Mouse (Mus musculus): ENCODE data around the gene Camk2d. TPM values are rescaled to one million over a fixed set of nuclear protein-coding genes. Genes with fewer than 3 reads are reported as not detected.

Gene Camk2d
- polyA plus RNA-seq, 1 experiment from 2014 or later: 37.8 TPM

DNA sequence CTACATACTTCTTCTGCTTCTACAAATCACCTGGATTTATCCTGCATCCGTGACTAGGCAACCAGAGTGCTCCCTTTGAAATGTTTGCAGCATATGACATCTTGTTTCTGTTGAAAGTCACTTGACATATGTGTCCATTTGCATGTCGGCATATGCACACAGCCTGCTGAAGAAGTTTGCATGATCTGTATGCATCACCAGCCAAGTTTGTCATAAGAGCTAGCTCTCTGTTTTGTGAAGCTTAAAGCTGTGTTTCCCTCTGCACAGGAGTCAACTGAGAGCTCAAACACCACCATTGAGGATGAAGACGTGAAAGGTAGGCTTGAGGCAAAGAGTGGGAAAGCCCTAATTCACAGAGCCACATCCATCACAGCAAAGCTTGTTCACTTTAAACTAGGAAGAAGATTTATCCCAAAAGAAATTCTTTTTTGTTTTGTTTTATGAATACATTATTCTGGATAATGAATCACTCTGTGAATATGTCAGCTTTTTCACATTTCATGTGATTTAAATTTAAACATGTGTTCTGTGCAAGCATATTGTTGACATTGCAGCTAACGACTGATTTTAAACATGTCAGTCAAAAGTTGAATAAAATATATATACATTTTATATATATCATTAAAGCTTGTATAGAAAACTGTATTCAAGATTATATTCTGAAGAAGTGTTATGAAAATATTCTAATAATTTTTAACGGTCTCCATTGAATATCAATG is 214.4 kb downstream of the Camk2d start:
- Histone ChIP-seq H3K9ac (no peak overlapping the region), H3K4me2 (replicated peaks) (no peak overlapping the region), H3K9me3 (no peaks in the 10 kb centered on the region), H3K4me3 (replicated peaks) (no peak overlapping the region), H3K27me3 (replicated peaks) (no peaks in the 10 kb centered on the region), H3K4me1 (replicated peaks) (no peaks in the 10 kb centered on the region), H3K36me3 (no peaks in the 10 kb centered on the region), H3K27ac (no peak overlapping the region)
- 79% methylated on average over 5 of the region's 5 CpGs for WGBS
- no peak for ATAC-seq

- no peak overlapping the region for H3K27ac ChIP-seq
- no peak overlapping the region for H3K4me2 ChIP-seq (replicated peaks)
- no peak overlapping the region for H3K4me3 ChIP-seq (replicated peaks)
- WGBS: 88% methylated on average over 3 of the region's 3 CpGs
- no peaks in the 10 kb centered on the region for H3K4me1 ChIP-seq (replicated peaks)
- H3K9ac ChIP-seq: no peak overlapping the region
- H3K36me3 ChIP-seq: no peaks in the 10 kb centered on the region
- ATAC-seq: no peak
- H3K27me3 ChIP-seq (replicated peaks): no peaks in the 10 kb centered on the region
- H3K9me3 ChIP-seq: no peaks in the 10 kb centered on the region
Observed at GRCm38 (mm10) chr3:126811646-126812045, 215.5 kb downstream of the Camk2d start.

GRCm38 (mm10) chr3:126822374-126822773 is 226.3 kb downstream of the Camk2d start:
- 95% methylated on average over 3 of the region's 3 CpGs for WGBS
- no peak for ATAC-seq
- H3K27ac ChIP-seq: no peak overlapping the region

GRCm38 (mm10) chr3:126824930-126825329 is 228.8 kb downstream of the Camk2d start:
- no peaks in the 10 kb centered on the region for H3K27me3 ChIP-seq (replicated peaks)
- H3K9me3 ChIP-seq: no peaks in the 10 kb centered on the region
- H3K4me1 ChIP-seq (replicated peaks): no peaks in the 10 kb centered on the region
- no peak overlapping the region for H3K4me3 ChIP-seq (replicated peaks)
- 81% methylated on average over 1 of the region's 1 CpGs for WGBS
- no peak overlapping the region for H3K27ac ChIP-seq
- no peaks in the 10 kb centered on the region for H3K36me3 ChIP-seq
- no peak for ATAC-seq
- H3K4me2 ChIP-seq (replicated peaks): no peak overlapping the region
- H3K9ac ChIP-seq: no peak overlapping the region

More at GRCm38 (mm10) chr3:126822374-126822773, 226.3 kb downstream of the Camk2d start:
- Histone ChIP-seq H3K4me3 (replicated peaks) (no peak overlapping the region), H3K9ac (no peak overlapping the region), H3K4me1 (replicated peaks) (no peaks in the 10 kb centered on the region), H3K4me2 (replicated peaks) (no peak overlapping the region), H3K9me3 (no peaks in the 10 kb centered on the region), H3K27me3 (replicated peaks) (no peaks in the 10 kb centered on the region), H3K36me3 (no peaks in the 10 kb centered on the region)

DNA sequence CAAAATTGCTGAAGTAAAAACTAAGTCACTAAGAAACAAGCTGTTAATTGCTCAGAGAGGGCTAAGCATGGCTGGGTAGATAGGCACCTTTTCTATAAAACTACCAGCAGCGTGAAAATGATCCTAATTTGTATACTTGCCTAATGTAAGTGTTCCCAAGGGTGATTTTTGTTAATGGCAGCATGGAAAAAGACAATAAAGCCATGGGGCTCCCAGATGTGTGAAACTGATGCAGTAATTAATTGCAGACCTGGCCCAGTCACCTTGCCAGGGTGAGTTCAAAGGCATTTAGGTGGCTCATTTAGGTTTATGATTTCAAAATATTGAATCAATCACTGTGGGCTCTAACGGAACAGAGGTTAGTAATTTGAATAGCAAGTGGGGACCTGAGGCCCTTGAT is 230.1 kb downstream of the Camk2d start:
- H3K27me3 ChIP-seq (replicated peaks): no peaks in the 10 kb centered on the region
- no peaks in the 10 kb centered on the region for H3K4me1 ChIP-seq (replicated peaks)
- no peak overlapping the region for H3K4me2 ChIP-seq (replicated peaks)
- no peak overlapping the region for H3K27ac ChIP-seq
- no peak for ATAC-seq
- H3K4me3 ChIP-seq (replicated peaks): no peak overlapping the region
- WGBS: 79% methylated on average over 2 of the region's 2 CpGs
- no peak overlapping the region for H3K9ac ChIP-seq
- no peaks in the 10 kb centered on the region for H3K36me3 ChIP-seq
- no peaks in the 10 kb centered on the region for H3K9me3 ChIP-seq

DNA sequence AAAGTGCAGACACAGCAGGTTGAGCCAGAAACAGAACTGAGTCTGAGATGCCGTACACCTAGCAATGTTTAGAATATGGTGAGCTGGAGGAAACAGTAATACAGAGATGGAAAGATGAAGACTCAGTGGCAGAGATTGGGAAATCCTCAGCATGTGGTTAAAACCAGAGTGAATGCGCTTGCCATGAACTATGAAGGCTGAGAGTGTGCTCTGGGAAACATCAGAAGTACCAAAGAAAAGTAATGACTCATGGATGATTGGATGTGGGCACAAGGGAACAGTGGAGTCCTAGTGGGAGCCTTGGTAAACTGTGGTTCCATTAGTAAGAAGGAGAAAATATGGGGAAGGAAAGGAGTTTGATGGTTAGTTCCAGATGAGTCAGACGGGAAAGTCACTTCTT is 231.8 kb downstream of the Camk2d start:
- Histone ChIP-seq H3K4me2 (replicated peaks) (no peak overlapping the region), H3K4me1 (replicated peaks) (no peaks in the 10 kb centered on the region), H3K9ac (no peak overlapping the region), H3K4me3 (replicated peaks) (no peak overlapping the region), H3K9me3 (no peaks in the 10 kb centered on the region), H3K27ac (no peak overlapping the region), H3K36me3 (no peaks in the 10 kb centered on the region), H3K27me3 (replicated peaks) (no peaks in the 10 kb centered on the region)
- 81% methylated on average over 3 of the region's 3 CpGs for WGBS
- ATAC-seq: no peak

GRCm38 (mm10) chr3:126829817-126830216 is 233.7 kb downstream of the Camk2d start:
- WGBS: 80% methylated on average over 2 of the region's 2 CpGs

DNA sequence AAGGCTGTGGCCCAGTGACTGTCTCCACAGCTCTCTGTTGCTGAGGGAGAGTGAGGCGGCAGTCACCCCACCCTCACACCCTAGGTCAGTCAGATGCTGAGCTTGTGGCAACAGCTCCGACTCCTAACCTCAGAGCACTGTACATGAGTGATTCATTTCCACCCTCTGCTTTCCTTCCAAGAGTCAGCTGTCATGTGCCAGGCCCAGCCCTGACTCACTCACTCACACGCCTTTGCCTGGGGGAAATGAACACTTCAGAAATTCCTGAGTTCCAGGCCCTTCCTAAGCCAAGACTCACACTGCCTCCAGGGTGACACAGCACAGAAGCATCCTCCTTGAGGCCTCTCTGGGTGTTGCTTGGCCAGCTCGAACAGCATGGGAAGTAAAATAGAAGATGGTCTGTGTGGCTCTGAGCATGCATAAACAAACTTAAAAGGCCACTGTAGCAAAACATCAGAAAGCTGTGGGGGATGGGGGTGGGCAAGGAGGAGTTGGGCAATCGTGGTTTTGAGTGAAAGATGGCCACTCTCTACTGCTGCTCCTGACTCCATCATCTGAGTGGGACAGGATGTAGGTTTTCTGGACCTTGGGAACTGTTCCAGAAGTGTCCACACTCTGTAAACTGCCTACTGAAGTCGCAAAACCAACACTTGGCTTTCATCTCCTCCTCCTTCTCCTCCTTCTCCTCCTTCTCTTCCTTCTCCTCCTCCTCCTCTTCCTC is 235.5 kb downstream of the Camk2d start:
- ATAC-seq: peak; percentile 78
- no peak overlapping the region for H3K27ac ChIP-seq
- H3K27me3 ChIP-seq (replicated peaks): no peaks in the 10 kb centered on the region
- no peaks in the 10 kb centered on the region for H3K36me3 ChIP-seq
- H3K4me1 ChIP-seq (replicated peaks): no peaks in the 10 kb centered on the region
- H3K4me3 ChIP-seq (replicated peaks): no peak overlapping the region
- no peak overlapping the region for H3K9ac ChIP-seq
- no peaks in the 10 kb centered on the region for H3K9me3 ChIP-seq
- no peak overlapping the region for H3K4me2 ChIP-seq (replicated peaks)
- WGBS: 40% methylated on average over 6 of the region's 6 CpGs

More at GRCm38 (mm10) chr3:126829817-126830216, 233.7 kb downstream of the Camk2d start:
- no peaks in the 10 kb centered on the region for H3K4me1 ChIP-seq (replicated peaks)
- H3K27me3 ChIP-seq (replicated peaks): no peaks in the 10 kb centered on the region
- H3K4me3 ChIP-seq (replicated peaks): no peak overlapping the region
- no peaks in the 10 kb centered on the region for H3K9me3 ChIP-seq
- no peak overlapping the region for H3K27ac ChIP-seq
- no peaks in the 10 kb centered on the region for H3K36me3 ChIP-seq
- no peak for ATAC-seq
- no peak overlapping the region for H3K9ac ChIP-seq
- no peak overlapping the region for H3K4me2 ChIP-seq (replicated peaks)

GRCm38 (mm10) chr3:126834641-126835167 is 238.6 kb downstream of the Camk2d start:
- Histone ChIP-seq H3K27me3 (replicated peaks) (no peaks in the 10 kb centered on the region), H3K4me2 (replicated peaks) (no peak overlapping the region), H3K9ac (no peak overlapping the region), H3K36me3 (no peaks in the 10 kb centered on the region), H3K4me1 (replicated peaks) (no peaks in the 10 kb centered on the region), H3K4me3 (replicated peaks) (no peak overlapping the region), H3K27ac (no peak overlapping the region), H3K9me3 (no peaks in the 10 kb centered on the region)
- WGBS: 85% methylated on average over 5 of the region's 5 CpGs
- no peak for ATAC-seq

- no peak overlapping the region for H3K9ac ChIP-seq
- no peak for ATAC-seq
- no peaks in the 10 kb centered on the region for H3K27me3 ChIP-seq (replicated peaks)
- H3K4me3 ChIP-seq (replicated peaks): no peak overlapping the region
- H3K4me2 ChIP-seq (replicated peaks): no peak overlapping the region
- H3K36me3 ChIP-seq: no peaks in the 10 kb centered on the region
- H3K4me1 ChIP-seq (replicated peaks): no peaks in the 10 kb centered on the region
- H3K9me3 ChIP-seq: no peaks in the 10 kb centered on the region
- 77% methylated on average over 9 of the region's 9 CpGs for WGBS
- H3K27ac ChIP-seq: no peak overlapping the region
Observed at GRCm38 (mm10) chr3:126842780-126843179, 246.7 kb downstream of the Camk2d start.

- Histone ChIP-seq H3K27me3 (replicated peaks) (no peaks in the 10 kb centered on the region), H3K4me3 (replicated peaks) (no peak overlapping the region), H3K36me3 (no peaks in the 10 kb centered on the region), H3K4me1 (replicated peaks) (no peaks in the 10 kb centered on the region), H3K27ac (no peak overlapping the region), H3K9me3 (no peaks in the 10 kb centered on the region), H3K9ac (no peak overlapping the region), H3K4me2 (replicated peaks) (no peak overlapping the region)
- ATAC-seq: no peak
- WGBS: 88% methylated on average over 7 of the region's 7 CpGs
Observed at GRCm38 (mm10) chr3:126844809-126845208, 248.7 kb downstream of the Camk2d start.

GRCm38 (mm10) chr3:126848081-126848480 is 252.0 kb downstream of the Camk2d start:
- 86% methylated on average over 1 of the region's 1 CpGs for WGBS
- Histone ChIP-seq H3K9ac (no peak overlapping the region), H3K4me1 (replicated peaks) (no peaks in the 10 kb centered on the region), H3K27ac (no peak overlapping the region), H3K36me3 (no peaks in the 10 kb centered on the region), H3K9me3 (no peaks in the 10 kb centered on the region), H3K4me2 (replicated peaks) (no peak overlapping the region), H3K27me3 (replicated peaks) (no peaks in the 10 kb centered on the region), H3K4me3 (replicated peaks) (no peak overlapping the region)
- ATAC-seq: 0 out of 2 replicates have a peak, but pooled peaks have one; percentile 20
